20 mouse cellular contexts compared by ENCODE assay signal in the genomic region with DNA sequence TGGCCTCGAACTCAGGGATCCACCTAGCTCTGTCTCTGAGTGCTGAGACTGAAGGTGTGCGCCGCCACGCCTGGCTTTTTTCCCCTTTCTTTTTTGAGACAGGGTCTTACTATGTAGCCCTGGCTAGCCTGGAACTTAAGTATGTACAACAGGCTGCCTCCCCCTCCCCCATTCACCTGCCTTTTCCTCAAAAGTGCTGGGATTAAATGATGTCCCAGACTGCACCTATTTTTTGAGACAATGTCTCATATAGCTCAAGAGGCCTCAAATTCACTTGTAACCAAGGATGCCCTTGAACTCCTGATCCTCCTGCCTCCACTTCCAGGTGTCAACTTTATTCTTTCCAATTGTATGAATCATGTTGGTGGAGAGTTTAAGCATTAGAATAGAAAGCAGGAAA. TPM values are rescaled to one million over a fixed set of nuclear protein-coding genes. Genes with fewer than 3 reads are reported as not detected.
DNase-seq lines count a peak whose midpoint lies in the region; TF ChIP-seq lines count a peak whose summit lies in the region.
"Had no signal": no experiment of that assay in that cellular context is flagged by ENCODE, and none has a peak within 500 bp of the region (broad histone marks: within the 10 kb centered on the region; RNA-seq: fewer than 3 reads in every experiment).

No protein-coding gene starts in this region.

- no peak overlapping the region for H3K27ac ChIP-seq in heart, embryonic 10.5 days
- peak overlapping the region; percentile 65 for H3K27ac ChIP-seq in ES-E14 (ENCODE audit: insufficient read depth, low read depth, low read length, poor library complexity, severe bottlenecking)
- H3K27ac ChIP-seq: embryonic facial prominence, embryonic 13.5 days; embryonic facial prominence, embryonic 15.5 days; forebrain, embryonic 10.5 days; forebrain, embryonic 12.5 days had no signal

- WGBS in heart, embryonic 10.5 days, result 94% methylated on average over 4 of the region's 4 CpGs

- H3K4me3 ChIP-seq in heart, embryonic 10.5 days, result no peak overlapping the region
- no peak overlapping the region for H3K4me3 ChIP-seq in ES-E14 (ENCODE audit: insufficient read depth in 1 of 2, low read depth in 1 of 2, low read length in 2 of 2, poor library complexity in 1 of 2, severe bottlenecking in 1 of 2)
- H3K4me3 ChIP-seq: embryonic facial prominence, embryonic 13.5 days; embryonic facial prominence, embryonic 15.5 days; erythroblast, embryonic 14.5 days; forebrain, embryonic 10.5 days; forebrain, embryonic 12.5 days had no signal

- no peaks in the 10 kb centered on the region for H3K27me3 ChIP-seq in heart, embryonic 10.5 days (ENCODE audit: insufficient read depth, poor library complexity, severe bottlenecking)
- H3K27me3 ChIP-seq: embryonic facial prominence, embryonic 13.5 days; embryonic facial prominence, embryonic 15.5 days; forebrain, embryonic 12.5 days had no signal

- no peaks in the 10 kb centered on the region for H3K9me3 ChIP-seq in heart, embryonic 10.5 days
- no peaks in the 10 kb centered on the region for H3K9me3 ChIP-seq in ES-E14 (ENCODE audit: control insufficient read depth, insufficient read depth, low read depth, low read length)
- H3K9me3 ChIP-seq: embryonic facial prominence, embryonic 13.5 days; embryonic facial prominence, embryonic 15.5 days; forebrain, embryonic 10.5 days; forebrain, embryonic 12.5 days had no signal

- H3K9ac ChIP-seq in ES-E14 (ENCODE audit: insufficient read depth, low read depth, low read length, poor library complexity, severe bottlenecking), result peak overlapping the region; percentile 15; the same call in 1 of the 2 replicates
- H3K9ac ChIP-seq: embryonic facial prominence, embryonic 13.5 days; embryonic facial prominence, embryonic 15.5 days; forebrain, embryonic 12.5 days had no signal

- DNase-seq in heart, adult 11 months, result peak; percentile 66
- no peak for DNase-seq in heart, embryonic 10.5 days (ENCODE audit: low spot score)
- DNase-seq in ES-E14 (ENCODE audit: low read depth, low spot score), result no peak
- DNase-seq in lung, postnatal 14 days, result no peak
- no peak for DNase-seq in lung, adult 18-20 months
- DNase-seq: adrenal gland, adult 8-10 months; adrenal gland, postnatal 14 days; adrenal gland, postnatal 36 days; B cell, adult 2 months; cerebellum, adult 18-20 months; cerebellum, adult 8-10 months; cerebellum, adult 9-11 months; cerebellum, postnatal 14 days; cerebellum, postnatal 36 days; embryo, embryonic 11 days had no signal

- in situ Hi-C loops in ES-E14 (cut with MboI; ENCODE audit: low sequenced_read_pairs in 2 of 2, unreplicated experiment in 2 of 2), result no loop called here

- peaks cover 81% of the 10 kb centered on the region for H3K36me3 ChIP-seq in heart, embryonic 10.5 days
- peaks cover 16% of the 10 kb centered on the region for H3K36me3 ChIP-seq in ES-E14 (ENCODE audit: control insufficient read depth, insufficient read depth, low read length, poor library complexity, severe bottlenecking)

- H3K4me1 ChIP-seq in heart, embryonic 10.5 days, result no peaks in the 10 kb centered on the region
- peaks cover 22 to 29% of the 10 kb centered on the region in 2 experiments for H3K4me1 ChIP-seq in ES-E14 (ENCODE audit: control insufficient read depth in 2 of 2, insufficient read depth in 2 of 2, low read length in 2 of 2, poor library complexity in 1 of 2)
- H3K4me1 ChIP-seq: embryonic facial prominence, embryonic 13.5 days; embryonic facial prominence, embryonic 15.5 days had no signal

TF ChIP-seq in ES-E14, 5 proteins besides CTCF, POLR2A, EP300 and RAD21:
- TF ChIP-seq MAFK (IDR thresholded peaks at IDR 0.05; ENCODE audit: insufficient read depth, low read depth, low read length) (no peak), ZNF384 (IDR thresholded peaks at IDR 0.05; ENCODE audit: low read depth, low read length) (no peak), HCFC1 (IDR thresholded peaks at IDR 0.05; ENCODE audit: borderline replicate concordance, insufficient read depth, low read length) (no peak), ZC3H11A (IDR thresholded peaks at IDR 0.05; ENCODE audit: borderline replicate concordance, low read depth, low read length) (no peak), CHD2 (IDR thresholded peaks at IDR 0.05; ENCODE audit: low read depth, low read length) (no peak)

RNA-seq across cellular contexts. Expression of gene Cep68, which starts 23.3 kb away (rescaled TPM):
- 39.0 and 40.8 TPM in 2 replicates for polyA plus RNA-seq in heart, embryonic 10.5 days (2016; fragmentation: Nextera tagmentation; extraction: Ambion mirVana)
- total RNA-seq in ES-E14 (2012; rRNA removed), result 30.9 and 39.2 TPM in 2 replicates

RNA-seq across cellular contexts. Expression of gene Rab1a, which starts 24.7 kb away (rescaled TPM):
- polyA plus RNA-seq in heart, embryonic 10.5 days (2016; fragmentation: Nextera tagmentation; extraction: Ambion mirVana), result 207 and 233 TPM in 2 replicates
- 77.9 and 122 TPM in 2 replicates for total RNA-seq in ES-E14 (2012; rRNA removed)
